Mouse (Mus musculus) kidney, embryonic 16.5 days (tissue): ENCODE results near the gene Sp3. TPM values are rescaled to one million over a fixed set of nuclear protein-coding genes. Genes with fewer than 3 reads are reported as not detected.
"Not testable (repeated sequence)": the region's sequence is repeated elsewhere in the genome, so short reads cannot be mapped to it uniquely, and the experiment has no call there.

Experiments used
- ATAC-seq: fragments of 200-750 bp; cut with Nextera tagmentation; 2 replicates; pipeline ENCODE4 v1.8.0; 2017; ENCODE audit warnings: moderate TSS enrichment; ENCODE audit not compliant: low FRiP score, low TSS enrichment
- H3K27ac ChIP-seq: fragments of 300-500 bp; sonication (generic); 2 replicates; pipeline ENCODE4 v1.5.1; 2014; ENCODE audit warnings: low read length
- H3K27me3 ChIP-seq: fragments of 300-500 bp; sonication (generic); 2 replicates; pipeline ENCODE4 v1.6.1; 2014; ENCODE audit warnings: low read length, control low read depth, mixed read lengths; ENCODE audit not compliant: insufficient read depth
- H3K36me3 ChIP-seq: fragments of 300-500 bp; sonication (generic); 2 replicates; pipeline ENCODE4 v1.6.1; 2014; ENCODE audit warnings: low read length, control low read depth, mixed read lengths; ENCODE audit not compliant: insufficient read depth
- H3K4me1 ChIP-seq: fragments of 300-500 bp; sonication (generic); 2 replicates; pipeline ENCODE4 v1.6.1; 2014; ENCODE audit warnings: low read length, control low read depth, mixed read lengths; ENCODE audit not compliant: insufficient read depth
- H3K4me2 ChIP-seq: fragments of 300-500 bp; sonication (generic); replicated peaks from 2 replicates; pipeline ENCODE4 v1.6.1; 2014; ENCODE audit warnings: low read depth, low read length
- H3K4me3 ChIP-seq: fragments of 300-500 bp; sonication (generic); 2 replicates; pipeline ENCODE4 v1.5.1; 2014; ENCODE audit warnings: mild to moderate bottlenecking, low read length
- H3K9ac ChIP-seq: fragments of 300-500 bp; sonication (generic); replicated peaks from 2 replicates; pipeline ENCODE4 v1.6.1; 2014; ENCODE audit warnings: low read length
- H3K9me3 ChIP-seq: fragments of 300-500 bp; sonication (generic); 2 replicates; pipeline ENCODE4 v1.6.1; 2016; ENCODE audit warnings: low read length, control low read depth
- WGBS: fragments of 180-500 bp; shearing (Covaris S2); extraction: QIAGEN DNeasy Blood & Tissue Kit; methylation state at CpG from one replicate; pipeline ENCODE4 v1.1.7; 2014; 5-methylcytosine and 5-hydroxymethylcytosine counted together
- microRNA-seq: library from miRNA; unstranded; fragments of <30 nt; microRNA quantifications from one replicate; pipeline ENCODE4, GENCODE M21; 2016
- polyA plus RNA-seq: library from polyadenylated mRNA; unstranded; fragments of >200 nt; fragmentation: Nextera tagmentation; extraction: Ambion mirVana; gene quantifications from 2 replicates; pipeline ENCODE4 v1.2.1, GENCODE M21; 2015

The Sp3 gene
- polyA plus RNA-seq, 1 experiment from 2014 or later, result 44.6 TPM

DNA sequence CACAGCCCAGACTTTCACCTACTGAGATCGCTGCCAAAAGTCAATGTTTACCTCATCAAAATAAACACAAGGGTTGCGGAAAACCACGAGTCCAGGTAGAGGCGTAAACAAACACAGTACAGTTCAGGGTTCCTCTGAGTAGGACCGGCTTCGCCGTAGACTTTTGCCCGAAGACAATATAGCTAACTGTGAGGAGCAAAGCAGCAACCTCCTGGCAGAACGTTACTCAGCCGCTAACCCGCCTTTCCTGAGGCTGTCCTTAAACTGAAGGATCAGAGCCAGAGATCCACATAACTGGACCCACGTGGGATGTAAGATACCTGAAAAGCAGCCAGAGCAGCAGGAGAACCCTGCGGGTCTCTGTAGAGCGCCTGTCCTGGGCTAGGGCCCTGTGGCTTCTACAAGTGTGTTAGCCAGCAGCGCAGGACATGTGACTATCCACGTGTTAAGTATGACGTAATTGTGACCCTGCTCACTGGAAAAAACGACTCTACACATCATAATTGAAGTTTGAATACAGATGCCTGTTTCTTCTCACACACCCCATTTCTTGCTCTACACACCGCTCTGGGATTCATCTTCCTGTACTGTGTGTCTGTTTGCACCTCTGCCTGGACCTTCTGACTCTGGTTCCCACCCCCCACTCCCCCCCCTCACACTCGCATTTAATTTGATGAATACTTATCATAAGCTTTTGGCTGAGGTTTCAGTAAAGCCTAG, 71.9 kb downstream of the Sp3 start:
- 83% methylated on average over 20 of the region's 20 CpGs for WGBS
- Histone ChIP-seq H3K9ac (no peak overlapping the region), H3K36me3 (no peaks in the 10 kb centered on the region), H3K27ac (no peak overlapping the region), H3K27me3 (no peaks in the 10 kb centered on the region), H3K4me3 (no peak overlapping the region), H3K9me3 (no peaks in the 10 kb centered on the region), H3K4me1 (no peaks in the 10 kb centered on the region), H3K4me2 (no peak overlapping the region)
- ATAC-seq, result no peak

GRCm38 (mm10) chr2:72906745-72907144, 73.5 kb downstream of the Sp3 start:
- Histone ChIP-seq H3K4me2 (no peak overlapping the region), H3K4me3 (no peak overlapping the region), H3K4me1 (no peaks in the 10 kb centered on the region), H3K9me3 (no peaks in the 10 kb centered on the region), H3K27me3 (no peaks in the 10 kb centered on the region), H3K27ac (no peak overlapping the region), H3K36me3 (no peaks in the 10 kb centered on the region), H3K9ac (no peak overlapping the region)
- WGBS, result 64% methylated on average over 8 of the region's 8 CpGs
- ATAC-seq, result no peak

DNA sequence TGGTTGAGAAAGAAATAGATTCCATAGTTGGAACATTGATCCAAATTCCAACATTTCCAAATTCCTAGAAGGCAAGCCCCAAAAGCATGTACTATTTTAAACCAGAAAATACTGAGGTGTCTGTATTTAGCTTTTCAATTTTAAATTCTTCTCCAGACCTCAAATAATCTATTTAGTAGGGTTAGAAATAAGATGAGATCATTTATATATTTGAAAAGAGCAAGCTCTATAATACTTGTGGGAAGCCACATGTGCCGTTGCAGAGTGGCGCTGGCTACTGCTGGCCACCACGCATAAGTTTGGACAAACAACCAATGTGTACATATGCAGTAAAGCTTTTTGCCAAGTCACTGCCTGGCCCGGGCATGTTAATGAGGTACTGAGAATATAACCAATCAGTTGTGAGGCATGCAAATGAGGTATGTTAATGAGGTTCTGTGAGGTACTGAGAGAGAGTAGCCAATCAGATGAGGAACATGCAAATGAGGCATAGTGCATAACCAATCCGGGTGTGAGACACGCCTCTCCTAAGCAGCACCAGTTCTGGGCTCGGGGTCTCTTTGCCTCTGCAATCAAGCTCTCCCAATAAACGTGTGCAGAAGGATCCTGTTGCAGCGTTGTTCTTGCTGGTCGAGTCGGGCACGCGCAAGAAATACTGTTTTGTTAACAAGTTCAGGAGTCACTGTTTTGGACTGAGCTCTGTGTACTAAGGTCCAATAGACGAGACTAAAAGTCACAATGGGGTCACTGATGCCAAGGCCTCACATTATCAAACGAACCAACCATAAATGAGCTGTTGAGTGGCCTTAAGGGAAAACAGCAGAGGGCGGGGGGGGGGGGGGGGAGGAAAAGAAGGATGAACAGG, 77.2 kb downstream of the Sp3 start:
- not testable (repeated sequence) for H3K27ac ChIP-seq, H3K9ac ChIP-seq, H3K4me1 ChIP-seq, H3K4me2 ChIP-seq, H3K4me3 ChIP-seq, ATAC-seq, H3K27me3 ChIP-seq, H3K36me3 ChIP-seq, H3K9me3 ChIP-seq
- whole genome bisulfite sequencing, result 87% methylated on average over 16 of the region's 16 CpGs

DNA sequence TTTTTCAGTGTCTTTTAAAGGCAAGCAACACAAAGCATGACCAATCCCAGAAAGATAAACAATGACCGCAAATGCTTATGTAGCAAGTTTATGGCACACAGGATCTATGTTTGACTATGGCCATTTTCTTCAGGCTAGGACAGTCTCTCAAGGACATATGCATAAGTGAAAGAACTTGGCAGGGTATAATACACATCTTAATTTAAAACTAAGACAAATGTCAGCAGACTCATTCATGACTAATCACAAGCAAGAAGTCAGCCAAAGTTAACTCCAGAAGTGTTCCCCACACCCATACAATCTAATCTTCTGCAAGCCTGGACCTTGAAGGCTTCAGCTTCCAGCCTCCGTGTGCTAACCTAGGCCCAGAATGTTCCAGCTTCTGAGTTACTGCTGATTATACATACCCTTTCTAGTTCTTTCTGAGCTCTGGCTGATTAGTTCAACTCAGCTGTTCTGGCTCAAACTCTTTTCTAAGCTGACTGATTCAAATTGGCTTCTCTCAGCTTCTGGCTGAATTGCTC, 81.4 kb downstream of the Sp3 start:
- no peaks in the 10 kb centered on the region for H3K27me3 ChIP-seq
- ATAC-seq, result no peak
- H3K4me1 ChIP-seq, result no peaks in the 10 kb centered on the region
- no peak overlapping the region for H3K4me3 ChIP-seq
- 94% methylated on average over 2 of the region's 2 CpGs for WGBS
- H3K9ac ChIP-seq, result no peak overlapping the region
- H3K36me3 ChIP-seq, result no peaks in the 10 kb centered on the region
- no peak overlapping the region for H3K4me2 ChIP-seq
- H3K9me3 ChIP-seq, result no peaks in the 10 kb centered on the region; the same call in 1 of the 2 replicates
- no peak overlapping the region for H3K27ac ChIP-seq

DNA sequence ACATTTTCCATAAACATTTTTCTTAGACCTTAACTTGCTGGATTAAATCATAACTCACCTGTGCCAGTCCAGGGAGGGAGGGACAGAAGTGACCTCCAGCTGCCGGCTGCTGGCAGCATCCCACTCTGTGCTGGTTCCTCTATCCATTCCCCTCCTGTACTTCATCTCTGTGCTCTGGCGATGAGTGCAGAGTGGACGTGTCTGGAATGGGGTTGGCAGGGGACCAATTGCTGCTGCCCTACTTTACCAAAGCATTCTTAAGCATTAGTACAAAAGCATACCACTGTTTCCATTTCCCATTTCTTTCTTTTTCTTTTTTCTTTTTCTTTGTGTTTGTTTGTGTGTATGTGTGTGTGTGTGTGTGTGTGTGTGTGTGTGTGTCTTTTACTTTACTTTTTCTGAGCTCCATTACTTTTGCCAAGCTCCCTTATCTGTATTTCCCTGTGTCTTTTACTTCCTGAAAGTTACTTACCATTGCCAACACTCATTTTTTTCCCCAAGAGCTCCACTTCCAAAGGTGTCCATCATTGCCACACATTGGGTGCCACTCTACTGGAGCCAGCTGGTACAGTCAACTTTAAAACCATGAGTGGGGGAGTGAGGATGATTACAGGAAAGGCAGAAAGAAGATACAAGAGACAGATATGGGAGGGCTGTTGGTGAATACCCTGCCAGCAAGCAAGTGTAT, 82.0 kb downstream of the Sp3 start:
- Histone ChIP-seq H3K4me2 (no peak overlapping the region), H3K4me3 (no peak overlapping the region), H3K27me3 (no peaks in the 10 kb centered on the region), H3K36me3 (no peaks in the 10 kb centered on the region), H3K4me1 (no peaks in the 10 kb centered on the region), H3K27ac (no peak overlapping the region), H3K9me3 (no peaks in the 10 kb centered on the region; the same call in 1 of the 2 replicates), H3K9ac (no peak overlapping the region)
- 76% methylated on average over 3 of the region's 3 CpGs for WGBS
- ATAC-seq, result no peak

DNA sequence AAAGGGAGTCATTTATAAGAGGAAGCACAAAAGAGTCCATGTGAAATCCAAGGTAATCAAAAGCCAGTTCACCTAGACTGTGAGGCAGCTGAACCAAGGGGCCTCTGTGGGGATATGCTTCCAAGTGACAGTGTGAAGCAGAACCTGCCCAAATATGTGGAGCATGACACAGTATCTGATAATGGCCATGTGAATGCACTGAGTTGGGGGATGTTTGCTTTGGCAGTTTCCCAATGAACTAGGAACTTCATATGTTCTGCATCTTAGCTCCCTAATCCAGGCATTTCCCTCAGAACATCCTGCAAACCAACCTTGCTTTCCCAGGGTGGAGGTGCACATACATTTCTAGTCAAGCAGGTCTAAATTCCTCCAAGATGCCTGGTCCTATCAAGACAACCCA, 90.4 kb downstream of the Sp3 start:
- H3K9ac ChIP-seq, result no peak overlapping the region
- no peaks in the 10 kb centered on the region for H3K36me3 ChIP-seq
- no peaks in the 10 kb centered on the region for H3K27me3 ChIP-seq
- H3K9me3 ChIP-seq, result no peaks in the 10 kb centered on the region
- H3K4me3 ChIP-seq, result no peak overlapping the region
- no peak for ATAC-seq
- H3K4me1 ChIP-seq, result peaks cover 3% of the 10 kb centered on the region; the same call in 1 of the 2 replicates
- H3K27ac ChIP-seq, result no peak overlapping the region
- no peak overlapping the region for H3K4me2 ChIP-seq

Small RNA genes lying within 50 kb of the gene (microRNA-seq; reads per million reads assigned to microRNA genes)
- gene Gm25960, result not detected

Other genes with a start within 250 kb of the Sp3 start
- gene Gm11084, start 6.3 kb upstream of the Sp3 start, polyA plus RNA-seq, result not detected in 2 replicates
- 79.4 and 89.1 TPM in 2 replicates for gene Ola1, start 238.5 kb upstream of the Sp3 start, polyA plus RNA-seq